12 mouse cellular contexts compared by ENCODE assay signal in the genomic region with DNA sequence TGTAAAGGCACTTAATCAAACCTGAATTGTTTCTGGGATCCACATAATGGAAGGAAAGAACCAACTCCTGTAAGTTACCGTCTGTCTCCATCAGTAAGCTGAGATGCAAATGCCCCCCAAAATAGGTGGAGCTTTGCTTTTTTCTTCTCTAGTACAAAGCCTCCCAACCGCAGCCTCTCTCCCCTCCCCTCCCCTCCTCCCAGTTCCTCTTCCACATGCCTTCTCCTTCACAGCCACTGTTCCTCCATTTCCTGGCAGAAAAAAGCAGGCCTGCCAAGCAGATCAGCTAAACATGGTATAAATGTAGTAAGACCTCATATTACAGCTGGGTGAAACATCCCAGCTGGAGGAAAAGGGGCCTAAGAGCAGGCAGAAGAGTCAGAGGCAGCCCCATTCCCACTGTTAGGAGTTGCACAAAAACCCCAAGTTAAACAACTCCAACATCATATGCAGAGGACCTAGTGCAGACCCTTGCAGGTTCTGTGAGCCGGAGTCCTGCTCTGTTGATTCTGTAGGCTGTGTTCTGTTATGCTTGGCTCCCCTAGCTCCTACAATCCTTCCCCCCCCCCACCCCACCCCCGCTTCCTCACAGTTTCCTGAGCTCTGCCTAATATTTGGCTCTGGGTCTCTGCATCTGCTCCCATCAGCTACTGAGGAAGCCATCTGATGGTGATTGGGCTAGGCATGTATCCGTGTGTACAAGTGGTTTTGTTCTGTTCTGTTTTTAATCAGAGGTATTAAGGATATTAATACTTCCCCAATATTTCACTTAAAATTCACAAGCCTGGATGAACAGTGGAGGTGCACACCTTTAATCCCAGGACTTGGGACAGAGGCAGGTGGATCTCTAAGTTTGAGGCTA. TPM values are rescaled to one million over a fixed set of nuclear protein-coding genes. Genes with fewer than 3 reads are reported as not detected.
DNase-seq lines count a peak whose midpoint lies in the region; ATAC-seq and TF ChIP-seq lines count a peak whose summit lies in the region.
"Had no signal": no experiment of that assay in that cellular context is flagged by ENCODE, and none has a peak within 500 bp of the region (broad histone marks: within the 10 kb centered on the region; RNA-seq: fewer than 3 reads in every experiment).

No protein-coding gene starts in this region.

- no peak for TF ChIP-seq RAD21 in CH12.LX (IDR thresholded peaks at IDR 0.05; ENCODE audit: low read depth, low read length)

- 60% methylated on average over 5 of the region's 5 CpGs for WGBS in kidney, postnatal 0 days
- 73% methylated on average over 5 of the region's 5 CpGs for WGBS in midbrain, embryonic 13.5 days

- no peak overlapping the region for H3K9ac ChIP-seq in kidney, postnatal 0 days (ENCODE audit: low read depth, low read length)
- no peak overlapping the region for H3K9ac ChIP-seq in CH12.LX (ENCODE audit: insufficient read depth, low read depth)
- H3K9ac ChIP-seq in midbrain, embryonic 13.5 days (replicated peaks), result no peak overlapping the region

- H3K27ac ChIP-seq in kidney, postnatal 0 days, result no peak overlapping the region
- peak overlapping the region; percentile 32; the same call in 1 of the 2 replicates for H3K27ac ChIP-seq in CH12.LX (ENCODE audit: insufficient read depth, low read depth)
- H3K27ac ChIP-seq in midbrain, embryonic 13.5 days, result no peak overlapping the region
- H3K27ac ChIP-seq: gastrocnemius, adult 2 months had no signal

- dilution Hi-C loops in CH12.LX (cut with MboI; ENCODE audit: extremely low pct_ligation_motif_present, extremely low pct_unique_long_range_greater_than_20kb, low sequenced_read_pairs), result no loop called here

- no peaks in the 10 kb centered on the region for H3K4me1 ChIP-seq in kidney, postnatal 0 days (replicated peaks; ENCODE audit: insufficient read depth, low read length)
- H3K4me1 ChIP-seq in CH12.LX (ENCODE audit: control insufficient read depth in 1 of 2, insufficient read depth in 2 of 2), result peaks cover 3 to 87% of the 10 kb centered on the region in 2 experiments
- H3K4me1 ChIP-seq in midbrain, embryonic 13.5 days (replicated peaks), result no peaks in the 10 kb centered on the region

- no peak overlapping the region for H3K4me2 ChIP-seq in kidney, postnatal 0 days (ENCODE audit: low read length)
- no peak overlapping the region for H3K4me2 ChIP-seq in CH12.LX (ENCODE audit: insufficient read depth, low read depth, poor library complexity, severe bottlenecking)
- no peak overlapping the region for H3K4me2 ChIP-seq in midbrain, embryonic 13.5 days (replicated peaks)

- ATAC-seq in kidney, postnatal 0 days (replicated peaks; ENCODE audit: low FRiP score, low read depth), result no peak
- peak; percentile 39 to 41; a peak in 3 of 4 replicates for ATAC-seq in hematopoietic stem cell, adult 5-6 weeks (replicated peaks in 1 of 2; ENCODE audit: insufficient read depth in 1 of 2, low FRiP score in 2 of 2, low TSS enrichment in 1 of 2, low read depth in 1 of 2, poor library complexity in 2 of 2, severe bottlenecking in 2 of 2)
- ATAC-seq in midbrain, embryonic 13.5 days, result no peak

- no peaks in the 10 kb centered on the region for H3K79me2 ChIP-seq in CH12.LX (replicated peaks; ENCODE audit: control insufficient read depth, extremely low read depth, insufficient read depth, poor library complexity, severe bottlenecking)

- H3K36me3 ChIP-seq in kidney, postnatal 0 days (ENCODE audit: insufficient read depth, low read length), result peaks cover 55% of the 10 kb centered on the region
- H3K36me3 ChIP-seq in CH12.LX (replicated peaks in 1 of 2; ENCODE audit: control insufficient read depth in 1 of 2, insufficient read depth in 1 of 2, low read length in 1 of 2), result peaks cover 52 to 63% of the 10 kb centered on the region in 2 experiments
- H3K36me3 ChIP-seq in midbrain, embryonic 13.5 days, result peaks cover 89% of the 10 kb centered on the region

- no peaks in the 10 kb centered on the region for H3K27me3 ChIP-seq in kidney, postnatal 0 days (ENCODE audit: insufficient read depth, low read length)
- H3K27me3 ChIP-seq in CH12.LX (replicated peaks), result no peaks in the 10 kb centered on the region
- H3K27me3 ChIP-seq in midbrain, embryonic 13.5 days, result no peaks in the 10 kb centered on the region

- TF ChIP-seq EP300 in CH12.LX (IDR thresholded peaks at IDR 0.05; ENCODE audit: low read length), result peak; percentile 79

- no peak overlapping the region for H3K4me3 ChIP-seq in kidney, postnatal 0 days (replicated peaks; ENCODE audit: low read depth, low read length)
- H3K4me3 ChIP-seq in CH12.LX (replicated peaks in 1 of 3; ENCODE audit: low read depth in 2 of 3, low read length in 2 of 3, poor library complexity in 1 of 3), result no peak overlapping the region
- no peak overlapping the region for H3K4me3 ChIP-seq in midbrain, embryonic 13.5 days (replicated peaks)
- H3K4me3 ChIP-seq: gastrocnemius, adult 2 months had no signal

- 0 out of 2 replicates have a peak, but pooled peaks have one; percentile 30 for TF ChIP-seq POLR2A in CH12.LX (IDR thresholded peaks at IDR 0.05; ENCODE audit: low read depth, low read length)

- peak; percentile 40 for DNase-seq in kidney, postnatal 0 days (ENCODE audit: low spot score)
- DNase-seq in kidney, adult 9 months, result no peak
- peak; percentile 83 for DNase-seq in CH12.LX (ENCODE audit: extremely low read depth)
- peak; percentile 20 for DNase-seq in NIH3T3 (ENCODE audit: low read depth)
- no peak for DNase-seq in spleen, postnatal 36 days (ENCODE audit: low spot score in 2 of 2)
- DNase-seq in left cerebral cortex, postnatal 36 days (ENCODE audit: low spot score in 2 of 2), result no peak
- DNase-seq: gastrocnemius, adult 2 months; kidney, postnatal 4 days; left cerebral cortex, postnatal 4 days; thymus, postnatal 36 days had no signal

- intact Hi-C loops in left cerebral cortex, postnatal 36 days (cut with DNase I), result no loop called here

- no peak for TF ChIP-seq CTCF in kidney, postnatal 0 days (IDR thresholded peaks at IDR 0.05; ENCODE audit: low read depth)
- TF ChIP-seq CTCF in CH12.LX (conservative IDR thresholded peaks at IDR 0.05 in 1 of 2, IDR thresholded peaks at IDR 0.05 in 1 of 2; ENCODE audit: low read depth in 2 of 2, low read length in 2 of 2), result no peak

- in situ Hi-C loops in CH12.LX (cut with MboI; ENCODE audit: low pct_ligation_motif_present, low pct_unique_long_range_greater_than_20kb, low sequenced_read_pairs), result no loop called here

- no peaks in the 10 kb centered on the region for H3K9me3 ChIP-seq in kidney, postnatal 0 days (replicated peaks; ENCODE audit: low read length)
- H3K9me3 ChIP-seq in CH12.LX (replicated peaks; ENCODE audit: low read length), result no peaks in the 10 kb centered on the region
- no peaks in the 10 kb centered on the region for H3K9me3 ChIP-seq in midbrain, embryonic 13.5 days

TF ChIP-seq in CH12.LX, 34 proteins besides CTCF, POLR2A, EP300 and RAD21 (continues in another document):
- no peak; the same call in 1 of the 2 replicates for TF ChIP-seq SIN3A (IDR thresholded peaks at IDR 0.05; ENCODE audit: low read length)
- no peak for TF ChIP-seq NRF1 (IDR thresholded peaks at IDR 0.05; ENCODE audit: low read depth, low read length)
- peak; percentile 42 for TF ChIP-seq MEF2A (IDR thresholded peaks at IDR 0.05; ENCODE audit: borderline replicate concordance, low read depth, low read length)
- no peak for TF ChIP-seq MXI1 (IDR thresholded peaks at IDR 0.05; ENCODE audit: low read depth, low read length)
- TF ChIP-seq MAX (IDR thresholded peaks at IDR 0.05; ENCODE audit: low read length), result peak; percentile 41; the same call in 1 of the 2 replicates
- TF ChIP-seq NELFE (IDR thresholded peaks at IDR 0.05; ENCODE audit: low read depth, low read length), result no peak

RNA-seq across cellular contexts. Expression of a gene that starts 34.2 kb away (rescaled TPM):
- polyA plus RNA-seq in kidney, postnatal 0 days (2015; fragmentation: Nextera tagmentation; extraction: Ambion mirVana), result 10.6 and 17.7 TPM in 2 replicates
- total RNA-seq in CH12.LX (2012; rRNA removed) (11.1 and 13.4 TPM in 2 replicates), CH12.LX (2014; rRNA removed) (2.7 and 2.8 TPM in 2 replicates)
- 7.5 and 8.3 TPM in 2 replicates for polyA plus RNA-seq in CH12.LX (2012; ENCODE audit: insufficient read length, low read depth)
- 13.3 and 17.9 TPM in 2 replicates for total RNA-seq in hematopoietic stem cell, adult 5-6 weeks (2017)
- 10 to 100 TPM; 62.7 to 85.4 TPM for total RNA-seq in left cerebral cortex, postnatal 36 days (2021)
- 17.7 and 19.4 TPM in 2 replicates for polyA plus RNA-seq in midbrain, embryonic 13.5 days (2015; fragmentation: Nextera tagmentation; extraction: Ambion mirVana)

RNA-seq across cellular contexts. Expression of a gene that starts 48.6 kb away (rescaled TPM):
- polyA plus RNA-seq in kidney, postnatal 0 days (2015; fragmentation: Nextera tagmentation; extraction: Ambion mirVana), result 36.4 and 42.4 TPM in 2 replicates
- total RNA-seq in CH12.LX (2012; rRNA removed) (35.2 and 35.4 TPM in 2 replicates), CH12.LX (2014; rRNA removed) (7.8 and 9.1 TPM in 2 replicates)
- polyA plus RNA-seq in CH12.LX (2012; ENCODE audit: insufficient read length, low read depth), result 54.4 and 69.8 TPM in 2 replicates
- total RNA-seq in hematopoietic stem cell, adult 5-6 weeks (2017), result 25.1 and 59.3 TPM in 2 replicates
- total RNA-seq in left cerebral cortex, postnatal 36 days (2021), result 100 to 1,000 TPM; 116 to 157 TPM
- 73.1 and 74.1 TPM in 2 replicates for polyA plus RNA-seq in midbrain, embryonic 13.5 days (2015; fragmentation: Nextera tagmentation; extraction: Ambion mirVana)

RNA-seq across cellular contexts. Expression of a gene that starts 48.6 kb away (rescaled TPM):
- 13.4 and 14.9 TPM in 2 replicates for polyA plus RNA-seq in kidney, postnatal 0 days (2015; fragmentation: Nextera tagmentation; extraction: Ambion mirVana)
- 21.9 and 24.0 TPM in 2 replicates for total RNA-seq in CH12.LX (2012; rRNA removed)
- total RNA-seq in CH12.LX (2014; rRNA removed), result 20.1 TPM in 2 replicates
- 20.4 and 25.7 TPM in 2 replicates for polyA plus RNA-seq in CH12.LX (2012; ENCODE audit: insufficient read length, low read depth)
- total RNA-seq in hematopoietic stem cell, adult 5-6 weeks (2017), result 11.1 and 14.5 TPM in 2 replicates
- 1 to 10 TPM; 4.2 to 6.6 TPM for total RNA-seq in left cerebral cortex, postnatal 36 days (2021)
- polyA plus RNA-seq in midbrain, embryonic 13.5 days (2015; fragmentation: Nextera tagmentation; extraction: Ambion mirVana), result 10.0 and 10.8 TPM in 2 replicates

RNA-seq across cellular contexts. Expression of a gene that starts 49.8 kb away (rescaled TPM):
- polyA plus RNA-seq in kidney, postnatal 0 days (2015; fragmentation: Nextera tagmentation; extraction: Ambion mirVana), result 3.5 and 3.7 TPM in 2 replicates
- total RNA-seq in CH12.LX (2012; rRNA removed), result 1.3 and 2.2 TPM in 2 replicates
- total RNA-seq in CH12.LX (2014; rRNA removed), result 0.36 TPM in 1 of 2 replicates, not detected in the other
- polyA plus RNA-seq in CH12.LX (2012; ENCODE audit: insufficient read length, low read depth), result 0.40 and 0.74 TPM in 2 replicates
- total RNA-seq in hematopoietic stem cell, adult 5-6 weeks (2017), result 1.4 TPM in 1 of 2 replicates, not detected in the other
- 10 to 100 TPM; 51.0 to 51.3 TPM for total RNA-seq in left cerebral cortex, postnatal 36 days (2021)
- polyA plus RNA-seq in midbrain, embryonic 13.5 days (2015; fragmentation: Nextera tagmentation; extraction: Ambion mirVana), result 2.9 TPM in 2 replicates
- total RNA-seq: gastrocnemius, adult 2 months had no signal

RNA-seq across cellular contexts. Expression of a gene that starts 56.1 kb away (rescaled TPM):
- 59.4 and 67.3 TPM in 2 replicates for polyA plus RNA-seq in kidney, postnatal 0 days (2015; fragmentation: Nextera tagmentation; extraction: Ambion mirVana)
- total RNA-seq in CH12.LX (2012; rRNA removed), result 122 and 127 TPM in 2 replicates
- 109 and 114 TPM in 2 replicates for total RNA-seq in CH12.LX (2014; rRNA removed)
- 167 and 176 TPM in 2 replicates for polyA plus RNA-seq in CH12.LX (2012; ENCODE audit: insufficient read length, low read depth)
- total RNA-seq in hematopoietic stem cell, adult 5-6 weeks (2017), result 72.9 and 85.6 TPM in 2 replicates
- 10 to 100 TPM; 69.6 to 95.6 TPM for total RNA-seq in left cerebral cortex, postnatal 36 days (2021)
- 97.3 and 106 TPM in 2 replicates for polyA plus RNA-seq in midbrain, embryonic 13.5 days (2015; fragmentation: Nextera tagmentation; extraction: Ambion mirVana)

Comparison
In these comparisons a context has a peak if more than half of its experiments do, and no peak if none do; other contexts are left out.
1. DNase-seq: peak in kidney, postnatal 0 days (single experiment), CH12.LX (single experiment) and NIH3T3 (single experiment); none in kidney, adult 9 months (single experiment), spleen, postnatal 36 days (0 of 2) and left cerebral cortex, postnatal 36 days (0 of 2).
2. ATAC-seq: peak in hematopoietic stem cell, adult 5-6 weeks (2 of 2); none in kidney, postnatal 0 days (single experiment) and midbrain, embryonic 13.5 days (single experiment).